Mouse (Mus musculus) E14TG2a.4 (cell line): ENCODE results near the gene Ppfia4.

Source experiments
- H3K27me3 ChIP-seq: 2 replicates; pipeline ENCODE4 v1.6.1; 2014; ENCODE audit warnings: low read length, control low read depth; ENCODE audit not compliant: insufficient read depth
- H3K36me3 ChIP-seq: 2 replicates; pipeline ENCODE4 v1.6.1; 2014; ENCODE audit warnings: low read length, control low read depth; ENCODE audit not compliant: insufficient read depth
- H3K4me1 ChIP-seq: replicated peaks from 2 replicates; pipeline ENCODE4 v1.6.1; 2014; ENCODE audit warnings: low read depth, low read length, control low read depth
- H3K4me3 ChIP-seq: replicated peaks from 2 replicates; pipeline ENCODE4 v1.5.1; 2014; ENCODE audit warnings: mild to moderate bottlenecking, low read length
- H3K9me3 ChIP-seq: 2 replicates; pipeline ENCODE4 v1.6.1; 2014; ENCODE audit warnings: low read length, control low read depth
- CTCF ChIP-seq: conservative IDR thresholded peaks from 2 replicates; pipeline ENCODE4 v1.5.1; 2014; ENCODE audit warnings: low read length
- NANOG ChIP-seq: IDR thresholded peaks from 2 replicates; pipeline ENCODE4 v1.6.1; 2014; ENCODE audit warnings: borderline replicate concordance, low read length, mixed read lengths
- POU5F1 ChIP-seq: IDR thresholded peaks from 2 replicates; pipeline ENCODE4 v1.6.1; 2014; ENCODE audit warnings: low read length, borderline replicate concordance

Ppfia4 gene

DNA sequence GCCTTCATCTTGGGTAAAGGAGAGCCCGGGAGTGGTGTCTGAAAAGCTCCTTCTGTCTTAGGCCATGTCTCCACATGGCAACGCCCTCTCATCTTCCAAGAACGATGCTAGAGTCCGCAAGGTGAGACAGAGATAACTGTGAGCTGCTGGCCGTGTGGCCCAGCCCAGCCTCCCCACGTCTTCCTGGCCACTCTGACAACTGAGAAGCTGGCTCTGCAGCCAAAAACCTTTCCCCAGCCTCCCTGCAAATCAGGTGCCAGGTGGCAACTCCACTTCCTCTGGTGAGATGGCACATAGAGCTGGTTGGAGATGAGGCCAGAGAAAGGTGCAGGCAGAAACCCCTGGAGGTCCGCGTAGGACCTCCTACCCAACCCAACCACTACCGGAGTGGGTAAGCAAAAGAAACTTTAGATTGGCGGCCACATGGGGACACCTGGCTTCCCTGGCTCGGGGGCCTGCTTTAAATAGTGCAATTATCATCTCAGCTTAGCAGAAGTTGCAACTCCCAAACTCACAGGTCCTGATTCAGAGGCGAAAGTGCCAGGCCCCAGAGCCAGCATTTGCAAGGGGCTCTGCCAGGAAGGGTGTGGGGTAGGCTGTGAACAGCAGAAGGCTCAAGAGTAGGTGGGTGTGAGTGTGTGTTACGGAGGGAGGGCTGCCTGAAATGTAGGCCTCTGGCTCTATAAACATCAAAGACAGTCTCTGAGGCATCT is 2.6 kb upstream of the Ppfia4 start:
- TF ChIP-seq CTCF (no peak), POU5F1 (no peak), NANOG (no peak)
- no peaks in the 10 kb centered on the region for H3K27me3 ChIP-seq
- no peaks in the 10 kb centered on the region for H3K9me3 ChIP-seq
- peaks cover 43% of the 10 kb centered on the region for H3K4me1 ChIP-seq
- no peak overlapping the region for H3K4me3 ChIP-seq
- H3K36me3 ChIP-seq: peaks cover 7% of the 10 kb centered on the region; the same call in 1 of the 2 replicates

DNA sequence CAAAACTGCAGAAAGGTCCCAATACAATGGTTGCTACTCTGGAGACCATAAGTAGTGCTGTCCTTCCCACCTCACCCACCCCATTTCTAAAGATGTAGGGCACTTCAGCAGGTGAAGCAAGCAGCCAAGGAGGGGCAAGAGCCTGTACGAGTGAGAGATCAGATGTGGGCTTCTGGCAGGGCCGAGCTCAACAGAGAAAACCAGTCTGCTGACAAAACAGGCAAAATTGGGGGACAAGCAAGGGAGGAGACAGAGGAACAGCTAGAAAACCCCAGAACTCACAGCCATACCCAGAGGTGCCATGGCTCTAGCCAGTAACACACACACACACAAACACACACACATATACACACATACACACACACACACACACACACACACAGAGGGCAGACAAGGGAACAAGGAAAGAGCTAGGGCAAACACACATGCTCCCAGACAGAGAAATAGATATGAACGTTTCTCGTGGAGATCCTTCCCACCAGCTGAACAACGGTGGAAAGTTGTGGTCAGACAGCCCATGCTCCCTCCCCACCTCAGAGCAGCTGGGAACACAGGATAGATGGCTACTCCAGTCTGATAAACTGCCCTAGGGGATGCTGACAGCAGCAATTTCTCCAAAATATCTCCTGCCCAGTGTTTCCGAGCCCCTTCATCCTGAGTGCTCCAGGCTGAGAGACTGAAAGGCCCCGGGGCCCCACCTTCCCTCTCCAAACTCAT is 1.5 kb upstream of the Ppfia4 start:
- peaks cover 35% of the 10 kb centered on the region for H3K4me1 ChIP-seq
- TF ChIP-seq CTCF (no peak), POU5F1 (no peak), NANOG (no peak)
- H3K4me3 ChIP-seq: no peak overlapping the region

DNA sequence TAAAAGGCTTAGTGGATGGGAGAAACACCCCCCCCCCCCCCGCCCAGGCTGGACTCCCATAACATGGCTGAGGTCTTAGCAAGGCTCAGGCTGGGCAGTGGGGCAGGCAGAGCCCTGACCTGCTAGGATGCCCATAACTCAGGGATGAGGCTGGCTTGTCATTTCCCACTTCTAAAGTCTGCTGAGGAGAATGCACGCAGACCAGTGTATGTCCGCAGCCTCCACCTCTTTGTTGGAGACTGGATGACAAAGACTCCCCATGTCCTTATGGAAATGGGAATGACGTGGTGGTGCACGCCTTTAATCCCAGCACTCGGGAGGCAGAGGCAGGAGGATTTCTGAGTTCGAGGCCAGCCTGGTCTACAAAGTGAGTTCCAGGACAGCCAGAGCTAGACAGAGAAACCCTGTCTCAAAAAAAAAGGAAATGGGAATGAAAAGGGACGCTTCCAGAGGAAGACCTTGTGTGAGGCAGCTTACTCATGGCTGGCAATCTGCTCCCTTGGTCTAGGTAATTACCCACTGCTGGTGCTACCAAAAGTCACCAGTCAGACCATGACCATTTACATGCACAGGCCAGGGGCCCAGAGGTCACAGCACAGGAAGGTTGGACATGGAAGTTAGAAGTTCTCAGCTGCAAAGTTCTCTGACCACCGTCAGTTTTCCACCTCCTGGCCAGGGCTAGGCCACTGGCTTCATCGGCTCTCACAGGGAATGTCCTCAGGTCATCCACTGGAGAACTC is 813 bp upstream of the Ppfia4 start:
- Histone ChIP-seq H3K9me3 (no peaks in the 10 kb centered on the region), H3K4me3 (no peak overlapping the region), H3K36me3 (peaks cover 7% of the 10 kb centered on the region; the same call in 1 of the 2 replicates), H3K27me3 (no peaks in the 10 kb centered on the region), H3K4me1 (peaks cover 42% of the 10 kb centered on the region)
- no peak for TF ChIP-seq NANOG
- no peak for TF ChIP-seq POU5F1
- TF ChIP-seq CTCF: no peak

More for the DNA sequence above, 1.5 kb upstream of the Ppfia4 start:
- Histone ChIP-seq H3K36me3 (peaks cover 7% of the 10 kb centered on the region; the same call in 1 of the 2 replicates), H3K27me3 (no peaks in the 10 kb centered on the region), H3K9me3 (no peaks in the 10 kb centered on the region)

DNA sequence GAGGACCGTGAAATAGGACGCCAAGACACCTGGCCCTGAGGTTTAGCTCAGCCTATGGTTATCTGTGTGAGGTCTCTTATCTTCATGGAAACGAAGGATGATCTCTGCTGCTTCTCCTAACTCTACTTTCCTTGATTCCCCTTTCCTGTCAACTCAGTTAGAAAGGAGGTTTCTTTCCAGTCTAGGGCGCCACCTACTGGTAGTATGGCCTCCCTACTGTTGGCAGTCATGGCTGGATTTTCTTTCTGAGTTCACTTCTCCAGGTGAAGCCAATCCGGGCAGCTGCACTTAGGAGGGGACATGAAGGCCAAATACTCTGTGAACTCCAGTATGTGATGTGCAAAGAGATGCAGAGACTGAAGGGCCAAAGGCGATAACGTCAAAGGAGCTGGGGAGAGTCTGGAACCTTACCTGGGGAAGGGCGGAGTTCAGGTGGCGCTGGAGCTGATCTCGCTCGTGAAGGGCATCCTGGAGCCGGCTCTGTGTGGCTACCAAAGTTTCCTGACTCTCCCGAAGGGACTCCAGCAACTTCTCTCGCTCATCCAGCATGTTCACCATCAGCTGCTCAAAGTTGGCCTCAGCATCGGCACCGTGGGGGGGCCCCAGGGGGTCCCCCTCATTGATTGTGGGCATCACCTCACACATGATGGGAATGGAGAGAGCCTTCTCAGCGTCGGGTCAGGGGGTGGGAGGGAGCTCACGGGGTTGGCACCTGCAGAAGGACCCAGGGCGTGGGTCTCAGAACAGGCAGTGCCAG is 671 bp downstream of the Ppfia4 start:
- Histone ChIP-seq H3K4me3 (no peak overlapping the region), H3K9me3 (no peaks in the 10 kb centered on the region), H3K4me1 (peaks cover 56% of the 10 kb centered on the region), H3K27me3 (no peaks in the 10 kb centered on the region), H3K36me3 (peaks cover 7% of the 10 kb centered on the region; the same call in 1 of the 2 replicates)
- TF ChIP-seq NANOG: no peak
- peak; percentile 98 for TF ChIP-seq CTCF

DNA sequence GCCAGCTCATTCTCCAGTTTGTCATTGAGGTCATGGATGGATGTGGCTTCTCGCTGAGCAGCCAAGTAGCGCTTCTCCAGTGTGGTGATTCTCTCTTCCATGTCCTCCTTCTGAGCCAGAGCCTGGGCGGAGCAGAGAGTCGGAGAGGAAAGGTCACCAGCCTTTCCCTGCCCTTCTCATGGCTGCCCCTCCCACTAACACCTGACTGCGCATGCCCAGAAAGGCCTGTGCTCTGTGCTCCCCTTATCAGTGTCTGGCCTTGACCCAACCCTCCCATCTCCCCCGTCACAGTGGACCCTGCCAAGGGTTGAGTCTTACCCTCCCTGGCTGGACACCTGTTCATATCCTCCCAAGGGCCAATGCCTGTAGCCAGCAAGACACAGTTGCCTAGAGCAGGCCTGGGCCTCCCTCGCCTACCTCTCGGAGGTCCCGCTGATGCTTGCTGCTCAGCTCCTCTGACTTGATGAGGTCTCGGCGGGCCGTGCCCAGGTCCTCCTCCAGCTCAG is 5.8 kb downstream of the Ppfia4 start:
- H3K4me3 ChIP-seq: peak overlapping the region; percentile 77
- peaks cover 60% of the 10 kb centered on the region for H3K4me1 ChIP-seq
- peaks cover 4% of the 10 kb centered on the region; the same call in 1 of the 2 replicates for H3K9me3 ChIP-seq
- H3K36me3 ChIP-seq: peaks cover 40% of the 10 kb centered on the region
- TF ChIP-seq CTCF (no peak), NANOG (no peak), POU5F1 (no peak)
- H3K27me3 ChIP-seq: no peaks in the 10 kb centered on the region; the same call in 1 of the 2 replicates

DNA sequence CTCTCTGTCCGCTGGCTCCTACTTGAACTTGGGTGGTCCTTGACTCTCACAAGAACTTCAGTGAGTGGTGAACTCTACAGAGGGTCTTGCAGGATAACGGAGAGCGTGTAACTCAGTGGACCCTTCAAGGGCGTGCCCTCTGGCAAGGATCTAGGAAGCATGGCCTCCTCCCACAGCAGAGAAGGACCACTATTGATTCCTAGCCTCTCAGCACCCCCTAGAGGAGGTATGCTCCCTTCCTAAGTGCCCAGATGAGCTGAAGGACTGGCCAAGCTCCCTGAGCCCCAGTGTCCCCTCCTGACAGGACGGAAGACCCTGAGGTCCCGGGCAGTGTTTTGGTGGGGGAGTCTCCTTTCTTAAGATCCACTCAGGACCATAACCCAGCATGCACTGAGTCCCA is 10.1 kb downstream of the Ppfia4 start:
- H3K9me3 ChIP-seq: peaks cover 4% of the 10 kb centered on the region; the same call in 1 of the 2 replicates
- no peak for TF ChIP-seq CTCF
- TF ChIP-seq NANOG: no peak
- no peak for TF ChIP-seq POU5F1
- H3K36me3 ChIP-seq: peaks cover 76% of the 10 kb centered on the region
- H3K27me3 ChIP-seq: no peaks in the 10 kb centered on the region; the same call in 1 of the 2 replicates
- peaks cover 58% of the 10 kb centered on the region for H3K4me1 ChIP-seq
- no peak overlapping the region for H3K4me3 ChIP-seq

DNA sequence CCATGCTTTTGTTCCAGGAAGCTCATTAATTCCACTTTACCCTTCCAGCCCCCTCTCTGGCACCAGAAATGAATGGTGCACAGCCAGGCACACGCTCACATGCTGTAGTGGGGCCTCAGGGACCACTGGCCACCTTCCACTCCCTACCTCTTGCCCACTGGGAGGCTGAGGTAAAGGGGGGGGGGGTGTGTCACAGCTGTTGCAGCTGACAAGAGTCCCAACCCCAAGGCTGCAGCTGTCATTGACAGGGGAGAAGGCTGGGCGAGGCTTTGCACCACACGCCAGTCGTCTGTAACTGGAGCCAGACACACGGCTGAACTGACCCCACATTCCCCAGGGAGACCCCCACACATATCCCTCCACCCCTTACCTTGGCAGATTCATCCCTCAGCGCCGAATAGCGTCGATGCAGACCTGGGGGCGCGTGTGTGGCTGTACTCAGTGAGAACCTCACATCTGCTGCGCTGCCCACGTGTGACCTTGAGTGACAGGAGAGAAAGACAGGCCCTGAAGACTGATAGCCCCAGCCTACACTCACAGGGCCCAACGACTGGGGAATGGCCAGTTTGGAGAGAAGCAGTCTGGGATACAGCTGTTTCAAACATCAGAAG is 11.9 kb downstream of the Ppfia4 start:
- H3K27me3 ChIP-seq: no peaks in the 10 kb centered on the region; the same call in 1 of the 2 replicates
- no peak for TF ChIP-seq NANOG
- no peak for TF ChIP-seq POU5F1
- TF ChIP-seq CTCF: no peak
- peaks cover 4% of the 10 kb centered on the region; the same call in 1 of the 2 replicates for H3K9me3 ChIP-seq
- H3K4me1 ChIP-seq: peaks cover 54% of the 10 kb centered on the region
- no peak overlapping the region for H3K4me3 ChIP-seq
- H3K36me3 ChIP-seq: peaks cover 93% of the 10 kb centered on the region

DNA sequence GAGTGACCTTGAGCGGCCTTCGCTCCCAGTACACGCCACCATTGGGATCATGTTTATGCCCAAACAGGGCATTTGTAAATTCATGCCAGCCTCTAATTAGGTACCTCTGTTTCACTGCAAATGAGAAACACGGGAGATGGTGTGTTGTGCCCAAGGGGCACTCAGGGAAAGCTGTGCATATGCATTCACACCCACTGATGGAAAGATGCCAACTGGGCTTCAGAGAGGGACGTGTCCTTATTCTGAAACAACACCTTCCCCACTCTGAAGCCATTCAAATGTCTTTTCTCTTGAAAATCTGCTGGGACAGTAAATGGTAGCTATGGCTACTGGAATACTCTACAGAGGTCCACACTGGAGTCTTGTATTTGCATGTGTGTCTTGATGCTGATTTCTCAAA is 14.5 kb downstream of the Ppfia4 start:
- no peak for TF ChIP-seq NANOG
- TF ChIP-seq POU5F1: no peak
- TF ChIP-seq CTCF: no peak
- Histone ChIP-seq H3K4me3 (no peak overlapping the region), H3K9me3 (peaks cover 4% of the 10 kb centered on the region; the same call in 1 of the 2 replicates), H3K27me3 (no peaks in the 10 kb centered on the region), H3K36me3 (peaks cover 98% of the 10 kb centered on the region), H3K4me1 (peaks cover 31% of the 10 kb centered on the region)
